Mouse (Mus musculus) regulatory T cell (primary cell): Measurements from ENCODE around the gene Pycr1.

Source experiments
- in situ Hi-C: fragments of 300-600 bp; cut with MboI, MseI; formaldehyde crosslinking; loops from one replicate; pipeline ENCODE4 v1.15.1; 2025; ENCODE audit warnings: high pct_unique_total_duplicates

Gene Pycr1

DNA sequence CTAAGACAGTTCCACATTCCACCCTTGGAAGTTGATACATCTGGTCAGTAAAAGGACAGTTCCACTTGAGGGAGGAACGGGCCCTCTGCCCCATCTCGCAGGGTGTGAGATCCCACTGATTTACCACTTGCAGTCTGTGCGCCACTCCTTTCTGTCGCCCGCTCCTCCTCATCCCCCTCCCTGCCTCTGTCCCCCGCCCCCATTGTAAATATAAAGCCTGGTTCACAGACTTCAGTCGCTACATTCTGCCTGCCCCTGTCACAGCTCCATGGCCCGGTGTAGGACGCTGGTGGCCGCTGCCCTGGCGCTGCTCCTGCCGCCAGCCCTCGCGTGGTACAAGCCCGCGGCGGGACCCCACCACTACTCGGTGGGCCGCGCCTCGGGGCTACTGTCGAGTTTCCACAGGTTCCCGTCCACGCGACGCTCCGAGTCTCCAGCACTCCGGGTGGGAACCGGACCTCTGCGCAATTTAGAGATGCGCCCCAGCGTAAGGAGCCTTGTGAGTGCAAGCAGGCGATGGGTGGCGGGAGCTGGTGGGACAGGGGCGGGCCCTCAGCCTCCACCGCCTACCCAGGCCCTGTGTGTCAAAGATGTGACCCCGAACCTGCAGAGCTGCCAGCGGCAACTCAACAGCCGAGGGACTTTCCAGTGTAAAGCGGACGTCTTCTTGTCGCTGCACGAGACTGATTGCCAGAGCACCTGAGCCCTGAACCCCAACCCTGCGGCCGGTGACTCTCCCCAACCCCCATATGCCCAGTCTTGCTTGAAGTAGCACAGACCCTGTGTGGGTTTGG, 35.1 kb downstream of the Pycr1 start, which contains the start of gene Npb:
Npb (plus strand) TSS at position 237 of the 794 bp plus-strand sequence.
- in situ Hi-C loops: no loop called here

DNA sequence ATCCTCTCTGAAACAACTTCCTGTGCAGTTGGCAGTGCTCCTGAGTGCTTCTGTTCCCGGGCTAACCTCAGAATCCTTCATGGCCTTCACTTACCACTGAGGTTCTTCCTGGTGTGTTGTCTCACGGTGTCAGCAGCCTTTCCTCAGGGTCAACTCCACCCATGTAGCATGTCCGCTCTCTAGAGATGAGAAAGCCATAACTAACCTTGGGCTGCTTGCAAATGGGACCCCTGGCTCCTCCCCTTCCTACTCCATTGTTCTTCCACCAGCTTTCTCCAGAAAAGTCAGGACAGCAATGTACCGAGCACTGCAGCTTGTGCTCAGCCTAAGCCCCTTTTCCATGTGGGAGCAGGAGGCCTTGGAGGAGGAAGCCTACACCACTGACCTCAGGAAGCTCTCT, 36.8 kb downstream of the Pycr1 start:
- in situ Hi-C loops: no loop called here

DNA sequence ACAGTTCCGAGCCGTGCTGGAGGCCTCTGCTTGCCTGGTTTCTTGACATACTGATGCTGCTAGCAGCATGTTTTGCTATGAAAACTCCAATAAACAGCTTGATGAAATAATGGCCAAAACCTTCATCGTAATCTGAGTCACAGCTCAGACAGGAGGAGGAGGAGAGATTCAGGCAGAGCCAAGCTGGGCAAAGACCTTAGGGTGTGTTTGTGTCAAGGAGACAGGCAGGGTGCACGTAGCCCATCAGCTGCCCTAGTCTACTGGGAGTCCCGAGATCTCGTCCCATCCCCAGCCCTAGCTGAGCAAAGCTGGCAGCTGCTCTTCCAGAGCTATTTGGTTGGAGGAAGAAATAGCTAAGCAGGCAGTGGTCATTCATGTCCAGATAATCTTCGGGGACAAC, 37.9 kb downstream of the Pycr1 start:
- in situ Hi-C loops: no loop called here

DNA sequence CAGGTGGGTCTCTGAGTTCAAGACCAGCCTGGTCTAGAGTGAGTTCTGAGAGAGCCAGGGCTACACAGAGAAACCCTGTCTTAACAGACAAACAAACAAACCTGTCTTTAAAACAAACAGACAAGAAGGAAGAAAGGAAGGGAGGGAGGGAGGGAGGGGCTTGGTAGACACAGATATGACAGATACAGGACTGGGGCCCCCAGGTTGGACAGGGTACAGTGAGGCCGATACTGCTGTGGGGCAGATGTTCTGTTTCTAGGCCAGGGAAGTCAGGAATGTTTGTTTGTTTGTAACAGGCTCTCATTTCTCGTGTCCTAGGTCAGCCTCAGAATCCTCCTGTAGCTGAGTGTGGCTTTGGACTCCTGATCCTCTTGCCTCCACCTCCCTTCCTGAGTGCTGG, 40.0 kb downstream of the Pycr1 start:
- in situ Hi-C loops: no loop called here

DNA sequence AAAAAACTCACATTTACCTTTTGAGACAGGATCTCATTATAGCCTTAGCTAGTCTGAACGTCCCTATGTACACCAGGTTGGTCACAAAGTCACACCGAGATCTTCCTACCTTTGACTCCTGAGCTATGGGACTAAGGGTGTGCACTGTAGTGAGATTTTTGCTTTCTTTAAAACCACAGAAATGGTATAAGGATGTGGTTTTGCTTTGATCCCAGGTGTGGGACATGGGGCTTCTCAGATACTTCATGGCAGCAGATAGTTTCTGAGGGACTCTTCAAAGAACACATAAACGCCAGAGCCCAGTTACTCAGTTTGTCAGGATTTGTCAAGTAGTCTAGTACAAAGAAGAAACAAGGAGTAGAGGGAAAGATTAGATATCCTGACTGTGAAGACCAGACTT, 42.9 kb downstream of the Pycr1 start:
- in situ Hi-C loops: no loop called here

DNA sequence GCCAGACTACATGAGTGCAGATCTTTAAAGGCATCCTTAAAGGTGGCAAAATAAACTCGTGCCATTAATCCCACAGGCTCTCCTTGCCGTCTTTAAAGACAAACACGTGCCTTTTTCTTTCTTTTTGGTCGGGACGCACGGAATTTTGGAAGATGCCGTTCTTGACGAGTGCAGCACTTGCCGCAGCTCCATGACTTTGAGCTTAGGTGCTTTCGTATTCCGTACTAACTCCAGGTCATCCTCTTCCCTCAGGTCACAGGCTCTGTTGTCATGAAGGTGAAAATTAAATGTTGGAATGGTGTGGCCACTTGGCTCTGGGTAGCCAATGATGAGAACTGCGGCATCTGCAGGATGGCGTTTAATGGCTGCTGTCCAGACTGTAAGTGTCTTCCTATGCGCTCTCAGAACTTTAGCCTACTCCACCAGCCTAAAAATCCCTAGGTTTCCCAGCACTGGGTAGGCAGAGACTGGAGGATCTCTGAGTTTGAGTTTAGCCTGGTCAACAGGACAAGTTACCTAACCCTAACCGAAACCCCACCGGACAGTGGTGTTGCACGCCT, 44.5 kb downstream of the Pycr1 start:
- in situ Hi-C loops: no loop called here

DNA sequence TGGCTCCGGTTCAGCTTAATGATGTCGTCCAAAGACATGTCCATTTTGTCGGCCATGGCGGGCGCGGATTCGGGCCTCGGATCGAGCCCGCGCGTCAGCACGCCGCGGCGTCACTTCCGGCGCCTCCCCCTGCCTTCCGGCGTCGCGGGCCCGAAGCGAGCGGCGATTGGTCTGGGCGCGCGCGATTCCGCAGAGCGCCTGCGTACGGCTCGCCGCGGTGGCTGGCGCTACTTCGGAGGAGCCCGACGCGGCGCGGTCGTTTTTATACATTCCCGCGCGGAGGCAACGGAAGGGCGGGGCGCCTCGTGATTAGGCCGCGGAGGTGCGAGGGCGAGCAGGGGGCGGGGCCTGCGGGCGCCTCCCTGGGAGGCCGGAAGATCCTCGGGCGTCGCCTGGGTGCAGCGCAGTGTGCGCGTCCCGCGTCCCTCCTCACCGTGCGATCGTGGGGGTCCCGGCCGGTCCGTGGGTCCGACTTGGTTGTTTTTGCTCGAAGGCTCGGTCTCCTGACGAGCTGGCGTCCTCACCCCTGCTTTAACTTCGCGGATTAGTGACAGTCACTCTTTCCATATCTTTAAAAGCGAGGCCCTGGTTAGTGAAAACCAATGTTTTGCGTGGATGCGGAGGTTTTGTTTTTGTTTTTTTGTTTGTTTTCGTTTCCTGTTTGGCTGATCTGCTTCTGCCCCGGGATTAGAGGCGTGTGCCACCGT, 45.1 kb downstream of the Pycr1 start, which contains the start of the genes Alyref and Anapc11:
Alyref (minus strand) TSS at position 83 of the 707 bp plus-strand sequence.
Anapc11 (plus strand) TSS at position 139 of the 707 bp plus-strand sequence.
- in situ Hi-C loops: no loop called here

DNA sequence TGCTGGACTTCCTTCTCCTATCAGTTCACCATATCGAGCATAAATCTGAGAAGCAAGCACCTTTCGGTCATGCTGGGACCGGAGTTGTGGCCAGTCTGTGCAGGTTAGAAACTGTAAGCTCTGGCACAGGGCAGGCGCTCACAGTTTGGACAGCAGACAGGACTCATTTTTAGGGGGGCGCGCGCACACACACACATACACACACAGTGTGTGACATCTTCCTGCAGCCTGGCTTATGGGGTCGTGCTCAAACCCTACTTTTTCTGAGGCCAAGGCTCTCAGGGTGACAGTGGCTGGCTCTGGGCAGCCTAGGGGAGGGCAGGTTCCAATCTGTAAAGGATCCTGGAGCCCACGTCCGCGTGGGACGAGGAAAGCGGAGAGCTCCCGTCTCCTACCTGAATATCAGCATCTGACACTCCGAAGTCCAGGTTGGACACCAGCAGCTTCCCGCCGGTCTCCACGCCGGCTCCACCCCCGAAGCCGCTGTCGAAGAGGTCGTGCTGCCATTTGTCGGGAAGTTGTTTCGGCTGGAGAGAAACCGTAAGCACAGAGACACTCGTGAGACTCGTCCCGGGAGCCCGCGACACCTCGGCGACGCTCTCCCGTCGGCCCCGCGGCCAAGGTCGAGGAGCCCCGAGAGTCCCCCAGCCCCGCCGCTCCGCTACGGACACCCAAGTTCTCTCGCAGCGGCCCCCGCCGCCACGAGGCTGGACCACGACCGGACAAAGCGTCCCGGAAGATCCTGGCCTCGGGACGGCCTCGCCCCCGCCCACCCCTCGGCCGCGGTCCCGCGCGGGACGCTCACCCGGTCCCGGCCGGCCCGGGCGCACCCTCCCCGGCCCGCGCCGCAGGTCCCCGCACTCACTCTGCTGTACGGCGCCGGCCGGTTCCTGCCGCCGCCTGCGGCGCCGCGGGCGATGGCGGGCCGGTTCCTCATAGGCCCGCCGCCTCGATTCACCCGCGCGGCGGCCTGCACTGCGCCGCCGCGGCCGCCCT, 46.0 kb downstream of the Pycr1 start:
- in situ Hi-C loops: no loop called here

DNA sequence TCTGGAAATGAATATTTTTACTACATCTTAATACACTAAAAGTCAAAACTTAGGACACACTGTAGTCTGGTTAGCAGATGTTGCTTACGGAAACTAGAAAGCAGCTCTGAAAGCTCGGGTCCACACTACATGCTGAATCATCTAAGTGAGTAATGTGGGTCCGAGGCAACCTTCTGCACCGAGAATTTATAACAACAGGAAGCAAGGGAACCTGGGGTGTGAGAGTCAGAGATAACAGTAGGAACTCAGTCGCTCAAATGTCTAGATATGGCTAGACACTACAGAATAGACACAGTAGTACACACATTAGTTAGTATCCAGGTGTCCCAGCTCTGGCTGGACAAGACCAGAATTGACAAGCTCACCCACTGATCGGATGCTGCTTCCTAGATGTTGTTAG, 55.0 kb downstream of the Pycr1 start:
- in situ Hi-C loops: no loop called here
